Mouse (Mus musculus): ENCODE data around the gene Tmprss12.
"Not testable (repeated sequence)": the region's sequence is repeated elsewhere in the genome, so short reads cannot be mapped to it uniquely, and the experiment has no call there.

Gene Tmprss12

DNA sequence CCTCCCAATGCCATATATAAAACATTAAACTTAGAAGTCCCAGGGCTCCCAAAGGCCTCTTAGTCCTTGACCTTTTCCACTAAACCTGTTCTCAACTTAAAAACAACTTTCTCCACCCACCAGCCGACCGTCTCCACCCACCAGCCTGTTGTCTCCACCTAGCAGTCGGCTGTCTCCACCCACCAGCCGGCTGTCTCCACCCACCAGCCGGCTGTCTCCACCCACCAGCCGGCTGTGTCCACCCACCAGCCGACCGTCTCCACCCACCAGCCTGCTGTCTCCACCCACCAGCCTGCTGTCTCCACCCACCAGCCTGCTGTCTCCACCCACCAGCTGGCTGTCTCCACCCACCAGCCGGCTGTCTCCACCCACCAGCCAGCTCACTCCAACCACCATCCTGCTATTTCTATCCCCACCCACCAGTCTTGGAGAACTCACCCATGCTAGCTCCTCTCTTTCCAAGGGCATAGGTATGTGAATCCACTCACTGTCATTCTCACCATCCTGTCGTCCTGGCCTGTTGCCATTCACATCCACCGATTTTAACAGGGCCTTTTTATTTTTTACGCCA, 43.5 kb downstream of the Tmprss12 start:
- no peak for DNase-seq (ENCODE audit: low spot score in 2 of 2)

DNA sequence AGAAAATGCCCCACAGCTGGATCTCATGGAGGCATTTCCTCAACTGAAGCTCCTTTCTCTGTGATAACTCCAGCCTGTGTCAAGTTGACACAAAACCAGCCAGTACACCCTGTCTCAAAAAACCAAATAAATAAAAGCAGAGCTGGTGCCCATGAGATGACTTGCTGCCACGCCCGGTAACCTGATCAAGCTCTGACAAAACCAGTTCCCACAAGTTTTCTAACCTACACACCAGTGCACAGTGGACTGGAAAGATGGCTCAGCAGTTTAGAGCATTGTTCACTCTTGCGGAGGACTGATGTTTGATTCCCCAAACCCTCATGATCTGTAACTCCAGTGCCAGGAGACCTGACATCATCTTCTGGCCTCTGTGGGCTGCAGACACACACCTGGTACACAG, 44.6 kb downstream of the Tmprss12 start:
- peak in 1 of 2 experiments; percentile 27 for DNase-seq (ENCODE audit: low spot score in 2 of 2)

DNA sequence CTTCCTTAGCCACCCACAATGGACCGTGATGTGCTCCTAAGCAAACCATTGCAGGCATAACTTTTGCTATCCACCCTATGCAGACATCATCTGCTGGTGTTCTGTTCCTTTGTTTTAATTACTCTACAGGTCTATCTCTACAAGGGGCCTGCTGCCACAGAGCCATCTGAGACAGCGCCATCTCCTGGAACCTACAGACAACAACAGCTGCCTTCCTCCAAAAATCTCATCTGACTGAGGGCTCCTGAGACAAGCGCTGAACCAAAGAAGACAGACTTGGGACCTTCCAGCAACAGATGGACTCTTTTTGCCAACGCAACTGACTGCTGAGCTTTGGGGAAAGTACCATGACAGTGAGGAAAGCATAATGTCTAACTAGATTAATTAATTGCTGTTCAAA, 47.5 kb downstream of the Tmprss12 start:
- not testable (repeated sequence) for DNase-seq (ENCODE audit: low spot score in 2 of 2)

DNA sequence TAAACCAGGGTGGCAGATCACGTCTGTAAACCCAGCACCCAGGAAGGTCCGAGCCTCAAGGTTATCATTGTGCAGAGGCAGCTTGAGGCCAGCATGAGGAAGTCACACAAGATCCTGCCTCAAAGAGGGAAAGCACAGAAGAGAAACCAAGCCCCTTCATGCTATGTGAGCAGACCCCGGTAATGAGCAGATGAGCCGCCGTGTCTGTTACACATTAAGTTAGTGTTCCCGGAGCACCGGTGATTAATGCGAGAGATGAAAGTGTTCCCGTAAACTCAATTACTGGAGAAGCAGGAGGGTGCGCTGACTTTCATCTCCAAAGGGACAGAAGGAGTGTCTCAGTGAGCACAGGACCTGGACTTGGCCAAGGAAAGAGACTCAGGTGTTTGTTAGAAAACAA, 48.7 kb downstream of the Tmprss12 start:
- DNase-seq (ENCODE audit: low spot score in 2 of 2) = not testable (repeated sequence)

DNA sequence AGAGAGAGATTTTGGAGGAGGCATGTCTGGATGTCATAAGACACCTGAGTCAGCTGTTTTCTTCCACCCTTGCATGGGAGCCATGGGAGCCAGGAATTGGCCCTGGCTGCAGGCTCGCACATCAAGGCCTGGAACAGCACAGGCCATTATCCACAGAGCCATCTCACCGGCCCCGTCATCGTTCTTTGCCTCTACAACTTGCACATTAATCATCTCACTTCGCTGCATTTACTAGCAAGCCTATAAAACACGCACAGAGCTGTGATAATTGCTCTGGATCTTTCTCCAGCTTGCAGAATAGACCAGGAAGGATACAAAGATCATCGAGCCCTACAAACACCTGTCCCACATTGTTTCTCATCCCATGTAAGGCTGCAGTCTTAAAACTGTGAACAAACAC, 50.1 kb downstream of the Tmprss12 start:
- no peak for DNase-seq (ENCODE audit: low spot score in 2 of 2)

DNA sequence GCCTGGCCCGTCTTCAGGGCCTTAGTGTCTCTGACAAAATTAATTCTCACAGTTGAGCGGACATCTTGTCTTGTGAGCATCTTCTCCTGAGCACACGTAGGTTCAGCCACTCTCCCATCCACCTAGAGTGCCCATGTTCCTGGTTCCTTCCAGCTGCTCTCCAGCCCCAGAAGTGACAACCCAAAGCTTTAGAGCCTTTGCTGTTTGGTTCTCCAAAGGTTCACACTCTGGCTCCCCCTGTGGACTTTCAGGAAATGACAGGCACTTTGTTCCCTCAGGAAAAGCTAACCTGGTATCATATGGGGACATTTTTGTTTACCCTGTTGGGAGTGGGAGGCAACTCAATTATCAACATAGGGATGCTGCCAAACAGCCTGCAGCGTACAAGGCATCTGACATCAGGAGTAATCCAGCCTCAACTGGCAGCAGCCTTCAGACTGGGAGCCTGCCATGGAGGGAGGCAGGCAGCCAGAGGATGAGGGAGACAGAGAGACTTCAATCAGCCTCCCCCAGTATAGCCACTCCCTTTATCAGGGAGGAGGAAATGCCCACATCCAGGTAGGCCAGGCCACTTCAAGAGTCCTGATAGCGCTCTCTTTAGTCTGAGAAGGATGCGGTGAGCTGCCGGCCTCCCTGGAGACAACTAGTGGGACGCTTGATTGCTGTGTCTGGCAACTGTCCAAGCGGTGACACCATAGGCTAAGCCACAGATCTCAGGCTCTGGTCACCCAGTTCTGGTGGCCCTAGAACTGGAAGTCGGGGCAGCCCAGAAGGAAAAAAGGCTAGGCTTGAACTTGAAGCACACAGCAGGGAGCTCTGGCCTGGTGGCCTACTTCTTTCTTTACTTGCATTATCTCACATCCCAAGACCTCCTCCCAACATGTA, 51.7 kb downstream of the Tmprss12 start:
- not testable (repeated sequence) for DNase-seq (ENCODE audit: low spot score in 2 of 2)

DNA sequence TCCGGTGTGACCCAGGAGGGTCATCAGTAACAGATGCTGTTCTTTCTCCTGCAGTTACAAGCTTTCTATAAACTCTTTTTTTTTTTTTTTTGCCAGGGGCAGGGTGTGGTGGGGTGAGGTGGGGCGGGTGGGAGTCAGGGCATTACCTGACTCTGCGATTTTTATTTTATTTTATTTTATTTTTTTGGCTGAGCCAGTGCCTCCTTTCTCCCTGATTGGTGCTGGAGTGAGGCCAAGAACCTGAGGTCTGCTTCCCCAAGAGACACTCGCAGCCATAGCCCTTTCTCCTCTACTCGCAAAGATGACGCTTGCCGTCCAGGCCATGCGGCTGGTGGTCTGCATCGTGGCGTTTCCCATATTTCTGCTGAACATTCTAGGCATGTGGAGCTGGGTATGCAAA, 54.0 kb downstream of the Tmprss12 start, which contains the start of gene Mettl7a3:
TSS of gene Mettl7a3 (plus strand) at position 301 of the 400 bp plus-strand sequence.
- DNase-seq (ENCODE audit: low spot score in 2 of 2) = no peak

DNA sequence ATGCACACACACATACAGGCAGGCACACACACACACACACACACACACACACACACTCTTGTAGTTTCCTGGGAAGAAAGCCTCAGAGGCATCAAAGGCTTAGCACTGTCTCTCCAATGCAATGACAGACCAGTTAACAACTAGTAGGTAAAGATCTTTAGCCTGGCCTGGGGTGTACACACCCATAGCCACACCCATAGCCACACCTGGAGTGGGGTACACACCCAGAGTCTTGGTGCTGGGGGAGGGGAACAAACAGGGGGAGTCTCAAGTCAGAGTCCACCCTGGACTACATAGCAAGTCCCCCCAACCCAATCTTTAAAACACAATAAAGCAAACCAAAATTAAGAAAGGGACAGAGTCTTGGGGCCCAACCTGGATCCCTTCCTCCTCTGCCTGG, 56.7 kb downstream of the Tmprss12 start:
- DNase-seq (ENCODE audit: low spot score in 2 of 2) = not testable (repeated sequence)

DNA sequence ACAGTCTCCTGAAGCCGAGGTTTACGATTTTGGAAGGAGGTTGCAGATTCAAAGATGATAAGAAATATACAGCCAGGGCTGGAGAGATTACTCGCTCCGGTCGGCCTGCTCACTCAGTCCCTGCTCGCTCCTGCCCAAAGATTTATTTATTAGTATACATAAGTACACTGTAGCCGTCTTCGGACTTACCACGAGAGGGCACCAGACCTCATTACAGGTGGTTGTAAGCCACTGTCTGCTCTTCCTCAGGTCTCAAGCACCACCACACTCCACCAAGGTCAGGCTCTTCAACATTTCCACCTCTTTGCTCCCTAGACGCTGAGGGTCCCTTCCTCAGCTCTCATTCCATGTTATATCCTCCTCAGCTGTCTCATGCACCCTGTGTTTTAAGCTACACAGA, 57.2 kb downstream of the Tmprss12 start:
- DNase-seq (ENCODE audit: low spot score in 2 of 2) = peak in 1 of 2 experiments; percentile 45

DNA sequence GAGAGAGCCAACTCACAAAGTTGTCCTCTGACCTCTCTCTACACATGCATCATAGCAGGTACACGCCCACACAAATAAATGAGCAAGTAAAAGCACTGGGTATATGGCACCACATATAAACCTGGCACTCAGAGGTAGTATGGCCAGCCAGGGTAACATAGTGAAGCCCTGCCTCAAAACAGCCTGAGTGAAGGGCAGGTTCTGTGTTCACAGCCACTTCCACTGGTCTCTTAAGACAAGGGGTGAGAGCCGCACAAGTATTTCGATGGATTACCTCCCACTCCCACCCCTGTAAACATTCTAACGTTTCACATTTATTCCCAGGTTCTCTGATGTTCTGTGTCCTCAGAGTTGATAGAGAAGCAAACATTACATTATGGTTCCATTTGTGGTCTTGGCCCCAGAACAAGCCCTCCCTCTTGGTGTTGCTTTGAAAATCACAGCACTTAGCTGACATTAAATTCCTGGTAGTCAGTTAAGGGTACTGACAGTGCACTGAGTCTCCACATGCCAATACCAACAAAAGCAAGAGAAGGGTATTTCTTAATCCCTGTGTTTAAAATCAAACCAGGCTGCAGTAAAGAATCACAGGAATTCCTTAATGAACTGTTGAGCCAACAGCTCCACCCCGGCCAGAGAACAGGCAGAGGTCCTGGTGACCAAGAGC, 60.8 kb downstream of the Tmprss12 start:
- DNase-seq (ENCODE audit: low spot score in 2 of 2) = not testable (repeated sequence)

All from urinary bladder, adult 18-20 months (tissue).